ENCODE assay signal across 10 mouse cellular contexts in the genomic region with DNA sequence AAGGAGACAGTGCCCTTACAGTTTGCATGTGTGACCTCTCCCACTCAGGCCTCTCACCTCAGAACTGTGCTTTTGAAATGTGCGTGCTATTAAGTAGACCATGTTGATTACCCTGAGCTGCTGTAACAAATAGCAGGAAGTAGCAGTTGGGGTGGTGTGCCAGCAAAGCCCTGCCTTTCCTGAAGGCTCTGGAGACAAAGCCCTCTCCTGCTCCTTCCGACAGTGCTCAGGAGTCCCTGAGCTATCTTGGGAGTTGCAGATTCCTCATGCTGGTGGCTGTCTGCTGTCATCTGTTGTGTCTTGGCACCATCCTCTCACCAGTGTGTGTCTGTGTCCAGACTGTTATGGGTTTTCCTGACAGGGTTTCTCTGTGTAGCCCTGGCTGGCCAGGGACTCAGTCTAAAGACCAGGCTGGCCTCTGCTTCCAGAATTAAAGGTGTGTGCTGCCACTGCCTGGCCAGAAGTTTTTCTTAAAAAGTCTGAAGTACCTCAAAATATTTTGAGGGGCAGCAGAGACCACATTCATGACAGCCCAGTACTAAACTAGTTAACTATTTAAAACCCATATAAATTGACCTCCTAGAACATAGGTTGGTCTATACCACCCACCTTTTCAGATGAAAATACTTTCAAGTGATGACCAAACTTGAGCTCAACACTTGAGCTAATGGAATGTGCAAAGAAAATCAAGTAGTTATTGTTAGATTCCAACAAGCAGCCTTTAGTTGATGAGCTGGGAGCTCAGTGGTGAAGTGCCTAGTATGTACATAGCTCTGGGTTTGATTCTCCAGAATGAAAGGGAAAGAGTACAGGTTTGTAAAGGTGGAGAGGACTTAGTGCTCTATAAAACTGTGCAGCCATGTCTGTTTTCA.
A peak's percentile ranks its signal among the peaks of the same experiment; 100 is the strongest.
DNase-seq lines count a peak whose midpoint lies in the region; ATAC-seq and TF ChIP-seq lines count a peak whose summit lies in the region.
"Had no signal": no experiment of that assay in that cellular context is flagged by ENCODE, and none has a peak within 500 bp of the region (broad histone marks: within the 10 kb centered on the region; RNA-seq: fewer than 3 reads in every experiment).

No protein-coding gene starts in this region.

- H3K4me1 ChIP-seq in heart, adult 2 months (ENCODE audit: control insufficient read depth, insufficient read depth, low read length), result peaks cover 9% of the 10 kb centered on the region
- peaks cover 3% of the 10 kb centered on the region; the same call in 1 of the 2 replicates for H3K4me1 ChIP-seq in intestine, embryonic 15.5 days (replicated peaks)
- no peaks in the 10 kb centered on the region for H3K4me1 ChIP-seq in midbrain, postnatal 0 days (ENCODE audit: insufficient read depth, low read length)

- no peak overlapping the region for H3K9ac ChIP-seq in heart, adult 2 months (ENCODE audit: low read depth, low read length)
- H3K9ac ChIP-seq in intestine, embryonic 15.5 days, result no peak overlapping the region
- no peak overlapping the region for H3K9ac ChIP-seq in midbrain, postnatal 0 days (replicated peaks; ENCODE audit: low read length, poor library complexity, severe bottlenecking)
- H3K9ac ChIP-seq: hindbrain, embryonic 15.5 days had no signal

- no peak overlapping the region for H3K4me3 ChIP-seq in heart, adult 2 months
- H3K4me3 ChIP-seq in intestine, embryonic 15.5 days (replicated peaks), result no peak overlapping the region
- no peak overlapping the region for H3K4me3 ChIP-seq in midbrain, postnatal 0 days (ENCODE audit: low read depth, low read length)
- H3K4me3 ChIP-seq: hindbrain, embryonic 15.5 days had no signal

- WGBS in heart, adult 2 months, result 30% methylated on average over 2 of the region's 2 CpGs
- 53% methylated on average over 2 of the region's 2 CpGs for WGBS in intestine, embryonic 15.5 days
- 77% methylated on average over 2 of the region's 2 CpGs for WGBS in midbrain, postnatal 0 days

- TF ChIP-seq EP300 in heart, adult 2 months (IDR thresholded peaks at IDR 0.05; ENCODE audit: insufficient read depth, low read depth, low read length), result peak; percentile 60; the same call in 1 of the 2 replicates

- 0 out of 2 replicates have a peak, but pooled peaks have one; percentile 5 for TF ChIP-seq CTCF in heart, adult 2 months (IDR thresholded peaks at IDR 0.05)
- no peak for TF ChIP-seq CTCF in midbrain, postnatal 0 days (IDR thresholded peaks at IDR 0.05)

- H3K79me2 ChIP-seq in heart, adult 2 months (replicated peaks; ENCODE audit: control insufficient read depth, insufficient read depth, low read length), result peaks cover 1% of the 10 kb centered on the region; the same call in 1 of the 2 replicates

- peak; percentile 38; the same call in 1 of the 2 replicates for ATAC-seq in intestine, embryonic 15.5 days
- ATAC-seq in CD4-positive, CD25-positive, alpha-beta regulatory T cell, adult 4 months, result no peak
- no peak for ATAC-seq in midbrain, postnatal 0 days (ENCODE audit: low FRiP score)

- peaks cover 18% of the 10 kb centered on the region for H3K36me3 ChIP-seq in heart, adult 2 months (ENCODE audit: control insufficient read depth, insufficient read depth, low read length)
- no peaks in the 10 kb centered on the region for H3K36me3 ChIP-seq in intestine, embryonic 15.5 days
- peaks cover 4% of the 10 kb centered on the region; the same call in 1 of the 2 replicates for H3K36me3 ChIP-seq in midbrain, postnatal 0 days (ENCODE audit: insufficient read depth, low read length)
- H3K36me3 ChIP-seq: hindbrain, embryonic 15.5 days had no signal

- DNase-seq in heart, adult 2 months, result peak; percentile 33 to 39
- no peak for DNase-seq in heart, postnatal 14 days
- peak; percentile 6 to 37 for DNase-seq in cerebellum, postnatal 14 days
- DNase-seq in lung, postnatal 10 days, result peak; percentile 27
- DNase-seq in urinary bladder, postnatal 4 days (ENCODE audit: low spot score in 2 of 2), result no peak
- no peak for DNase-seq in midbrain, postnatal 0 days (ENCODE audit: low spot score)
- DNase-seq: right cerebral cortex, postnatal 14 days had no signal

- H3K4me2 ChIP-seq in intestine, embryonic 15.5 days (replicated peaks), result no peak overlapping the region
- H3K4me2 ChIP-seq in midbrain, postnatal 0 days (ENCODE audit: low read depth, low read length, poor library complexity, severe bottlenecking), result no peak overlapping the region
- H3K4me2 ChIP-seq: hindbrain, embryonic 15.5 days had no signal

- intact Hi-C loops in heart, adult 2 months (cut with DNase I), result no loop called here
- intact Hi-C loops in heart, postnatal 14 days (cut with DNase I), result no loop called here

- H3K9me3 ChIP-seq in intestine, embryonic 15.5 days, result no peaks in the 10 kb centered on the region
- H3K9me3 ChIP-seq in midbrain, postnatal 0 days (ENCODE audit: low read length), result no peaks in the 10 kb centered on the region
- H3K9me3 ChIP-seq: hindbrain, embryonic 15.5 days had no signal

- no peak for TF ChIP-seq POLR2A in heart, adult 2 months (IDR thresholded peaks at IDR 0.05; ENCODE audit: insufficient read depth, low read depth, low read length)

- no peaks in the 10 kb centered on the region for H3K27me3 ChIP-seq in heart, adult 2 months (ENCODE audit: control insufficient read depth, insufficient read depth, low read length)
- H3K27me3 ChIP-seq in intestine, embryonic 15.5 days (replicated peaks), result no peaks in the 10 kb centered on the region
- H3K27me3 ChIP-seq in midbrain, postnatal 0 days (ENCODE audit: insufficient read depth, low read length), result no peaks in the 10 kb centered on the region
- H3K27me3 ChIP-seq: hindbrain, embryonic 15.5 days had no signal

- H3K27ac ChIP-seq in heart, adult 2 months, result peak overlapping the region; percentile 29
- no peak overlapping the region; the same call in 1 of the 2 replicates for H3K27ac ChIP-seq in intestine, embryonic 15.5 days
- H3K27ac ChIP-seq in midbrain, postnatal 0 days (ENCODE audit: low read depth, low read length), result no peak overlapping the region
- H3K27ac ChIP-seq: hindbrain, embryonic 15.5 days had no signal

Comparison
In these comparisons a context has a peak if more than half of its experiments do, and no peak if none do; other contexts are left out.
1. DNase-seq: peak in heart, adult 2 months (2 of 2), cerebellum, postnatal 14 days (2 of 2) and lung, postnatal 10 days (single experiment); none in heart, postnatal 14 days (0 of 2), urinary bladder, postnatal 4 days (0 of 2) and midbrain, postnatal 0 days (single experiment).